Mouse (Mus musculus) WW6 (cell line): ENCODE data around the gene Pter.

ENCODE experiments used
- DNase-seq: peaks from one replicate; pipeline ENCODE4 v3.0.0-alpha.2; 2013; ENCODE audit warnings: low read depth, low spot score

The Pter gene

GRCm38 (mm10) chr2:12923804-12924591 lies at the start of gene Pter:
Pter (plus strand) TSS chr2:12924041.
- DNase-seq: peak; percentile 90

- no peak for DNase-seq
Measured at GRCm38 (mm10) chr2:12874232-12874631, 49.6 kb upstream of the Pter start.

- DNase-seq: no peak
Measured at GRCm38 (mm10) chr2:12879492-12879891, 44.3 kb upstream of the Pter start.

- no peak for DNase-seq
Measured at GRCm38 (mm10) chr2:12881009-12881408, 42.8 kb upstream of the Pter start.

- DNase-seq: no peak
Measured at GRCm38 (mm10) chr2:12883276-12883914, 40.4 kb upstream of the Pter start.

GRCm38 (mm10) chr2:12887015-12887414 lies 36.8 kb upstream of the Pter start:
- no peak for DNase-seq

GRCm38 (mm10) chr2:12905786-12906185 lies 18.1 kb upstream of the Pter start:
- DNase-seq: no peak

- no peak for DNase-seq
Measured at GRCm38 (mm10) chr2:12925643-12926042, 1.8 kb downstream of the Pter start.

GRCm38 (mm10) chr2:12930338-12930737 lies 6.5 kb downstream of the Pter start:
- no peak for DNase-seq

- no peak for DNase-seq
Measured at GRCm38 (mm10) chr2:12933905-12934304, 10.1 kb downstream of the Pter start.

- no peak for DNase-seq
Measured at GRCm38 (mm10) chr2:12935286-12935685, 11.4 kb downstream of the Pter start.

- DNase-seq: no peak
Measured at GRCm38 (mm10) chr2:12937461-12938217, 13.8 kb downstream of the Pter start.

- DNase-seq: no peak
Measured at GRCm38 (mm10) chr2:12938641-12939040, 14.8 kb downstream of the Pter start.

GRCm38 (mm10) chr2:12956703-12957424 lies 33.0 kb downstream of the Pter start:
- no peak for DNase-seq

GRCm38 (mm10) chr2:12970049-12970724 lies 46.3 kb downstream of the Pter start:
- DNase-seq: no peak

- no peak for DNase-seq
Measured at GRCm38 (mm10) chr2:12973752-12974151, 49.9 kb downstream of the Pter start.

- DNase-seq: no peak
Measured at GRCm38 (mm10) chr2:12977367-12977766, 53.5 kb downstream of the Pter start.

- no peak for DNase-seq
Measured at GRCm38 (mm10) chr2:12978771-12979170, 54.9 kb downstream of the Pter start.

GRCm38 (mm10) chr2:12984901-12985732 lies 61.3 kb downstream of the Pter start:
- DNase-seq: no peak

- DNase-seq: no peak
Measured at GRCm38 (mm10) chr2:13000026-13000425, 76.2 kb downstream of the Pter start.
